Mouse (Mus musculus) heart, embryonic 11.5 days (tissue): ENCODE measurements around the gene Defb10. TPM values are rescaled to one million over a fixed set of nuclear protein-coding genes. Genes with fewer than 3 reads are reported as not detected.
"Not testable (repeated sequence)": the region's sequence is repeated elsewhere in the genome, so short reads cannot be mapped to it uniquely, and the experiment has no call there.

ENCODE experiments used
- ATAC-seq: fragments of 200-750 bp; cut with Nextera tagmentation; replicated peaks from 2 replicates; pipeline ENCODE4 v1.8.0; 2017; ENCODE audit warnings: moderate library complexity; ENCODE audit not compliant: insufficient number of reproducible peaks, low FRiP score, low TSS enrichment
- H3K27ac ChIP-seq: fragments of 300-500 bp; sonication (generic); 2 replicates; pipeline ENCODE4 v1.5.1; 2014; ENCODE audit warnings: mild to moderate bottlenecking, low read depth, low read length
- H3K27me3 ChIP-seq: fragments of 300-500 bp; sonication (generic); 2 replicates; pipeline ENCODE4 v1.6.1; 2014; ENCODE audit warnings: mild to moderate bottlenecking, low read length, mixed read lengths; ENCODE audit not compliant: control insufficient read depth, insufficient read depth
- H3K36me3 ChIP-seq: fragments of 300-500 bp; sonication (generic); 2 replicates; pipeline ENCODE4 v1.6.1; 2014; ENCODE audit warnings: mild to moderate bottlenecking, low read length, moderate library complexity, mixed read lengths; ENCODE audit not compliant: control insufficient read depth, insufficient read depth
- H3K4me1 ChIP-seq: fragments of 300-500 bp; sonication (generic); 2 replicates; pipeline ENCODE4 v1.6.1; 2014; ENCODE audit warnings: low read length; ENCODE audit not compliant: control insufficient read depth, insufficient read depth
- H3K4me2 ChIP-seq: fragments of 300-500 bp; sonication (generic); 2 replicates; pipeline ENCODE4 v1.6.1; 2014; ENCODE audit warnings: mild to moderate bottlenecking, moderate library complexity
- H3K4me3 ChIP-seq: fragments of 300-500 bp; sonication (generic); 2 replicates; pipeline ENCODE4 v1.5.1; 2014; ENCODE audit warnings: low read depth, low read length
- H3K9ac ChIP-seq: fragments of 300-500 bp; sonication (generic); 2 replicates; pipeline ENCODE4 v1.6.1; 2014; ENCODE audit warnings: mild to moderate bottlenecking, low read depth, low read length, moderate library complexity
- H3K9me3 ChIP-seq: fragments of 300-500 bp; sonication (generic); replicated peaks from 2 replicates; pipeline ENCODE4 v1.6.1; 2016; ENCODE audit warnings: low read length; ENCODE audit not compliant: control insufficient read depth
- whole genome bisulfite sequencing: fragments of 180-500 bp; shearing (Covaris S2); extraction: QIAGEN DNeasy Blood & Tissue Kit; methylation state at CpG from one replicate; pipeline ENCODE4 v1.1.7; 2014; ENCODE audit not compliant: insufficient replicate concordance; 5-methylcytosine and 5-hydroxymethylcytosine counted together
- polyA plus RNA-seq: library from polyadenylated mRNA; unstranded; fragments of >200 nt; fragmentation: Nextera tagmentation; extraction: Ambion mirVana; gene quantifications from 2 replicates; pipeline ENCODE4 v1.2.1, GENCODE M21; 2014

The Defb10 gene
- polyA plus RNA-seq, result not detected in 2 replicates

GRCm38 (mm10) chr8:21858586-21858985 lies at the start of gene Defb10:
Defb10 (plus strand) TSS chr8:21858901.
- H3K4me1 ChIP-seq, H3K9me3 ChIP-seq, H3K9ac ChIP-seq, H3K27me3 ChIP-seq, ATAC-seq, H3K4me2 ChIP-seq, H3K4me3 ChIP-seq, H3K27ac ChIP-seq, H3K36me3 ChIP-seq: not testable (repeated sequence)
- 47% methylated on average over 1 of the region's 1 CpGs for WGBS

- not testable (repeated sequence) for H3K27me3 ChIP-seq, H3K9me3 ChIP-seq, H3K27ac ChIP-seq, H3K4me1 ChIP-seq, H3K9ac ChIP-seq, H3K4me3 ChIP-seq, H3K36me3 ChIP-seq, H3K4me2 ChIP-seq, ATAC-seq
Measured at GRCm38 (mm10) chr8:21885321-21885720, 26.6 kb downstream of the Defb10 start, which contains the start of gene Defb9. Defb9 (minus strand) TSS chr8:21885421.

GRCm38 (mm10) chr8:21906290-21906689 lies 47.6 kb downstream of the Defb10 start, which contains the start of gene Defb11:
Defb11 (minus strand) TSS chr8:21906412.
- H3K9me3 ChIP-seq, H3K27ac ChIP-seq, H3K4me1 ChIP-seq, H3K36me3 ChIP-seq, H3K4me2 ChIP-seq, H3K9ac ChIP-seq, H3K4me3 ChIP-seq, H3K27me3 ChIP-seq, ATAC-seq: not testable (repeated sequence)

Other genes starting within 250 kb of the Defb10 start
- not detected in 2 replicates for gene Defa26, start 240.7 kb upstream of the Defb10 start, polyA plus RNA-seq
- gene Defa17, start 203.1 kb upstream of the Defb10 start, polyA plus RNA-seq, result not detected in 2 replicates
- gene Defa34, start 193.1 kb upstream of the Defb10 start, polyA plus RNA-seq, result not detected in 2 replicates
- not detected in 2 replicates for gene AY761184, start 155.3 kb upstream of the Defb10 start, polyA plus RNA-seq
- not detected in 2 replicates for gene Defa24, start 124.4 kb upstream of the Defb10 start, polyA plus RNA-seq
- gene Defb50, start 35.4 kb upstream of the Defb10 start, polyA plus RNA-seq, result not detected in 2 replicates
- not detected in 2 replicates for gene Defb2, start 19.0 kb upstream of the Defb10 start, polyA plus RNA-seq
- not detected in 2 replicates for gene Defb9, start 26.5 kb downstream of the Defb10 start, polyA plus RNA-seq
- gene Defb11, start 47.5 kb downstream of the Defb10 start, polyA plus RNA-seq, result not detected in 2 replicates
- not detected in 2 replicates for gene Defb15, start 73.8 kb downstream of the Defb10 start, polyA plus RNA-seq
- not detected in 2 replicates for gene Defb35, start 79.5 kb downstream of the Defb10 start, polyA plus RNA-seq
- gene Defb13, start 87.9 kb downstream of the Defb10 start, polyA plus RNA-seq, result not detected in 2 replicates
- gene Fam90a1a, start 99.8 kb downstream of the Defb10 start, polyA plus RNA-seq, result not detected in 2 replicates
- not detected in 2 replicates for gene Ccdc70, start 110.9 kb downstream of the Defb10 start, polyA plus RNA-seq
- gene Atp7b, start 201.4 kb downstream of the Defb10 start, polyA plus RNA-seq, result 2.9 and 3.6 TPM in 2 replicates
- gene Alg11, start 201.8 kb downstream of the Defb10 start, polyA plus RNA-seq, result 27.0 and 31.5 TPM in 2 replicates